Mouse (Mus musculus): ENCODE measurements around the gene Ppp2r5a. TPM values are rescaled to one million over a fixed set of nuclear protein-coding genes. Genes with fewer than 3 reads are reported as not detected.

Gene Ppp2r5a
- 19.4 and 21.9 TPM in 2 replicates for polyA plus RNA-seq (2014; fragmentation: Nextera tagmentation; extraction: Ambion mirVana)

GRCm38 (mm10) chr1:191403074-191403473 lies at the start of gene Ppp2r5a:
Gene Ppp2r5a (minus strand): TSS chr1:191403272.
- no peak within 1 kb of the TSS for H3K27ac ChIP-seq (ENCODE audit: low read depth, low read length)
- WGBS, result 68% methylated on average over 5 of the region's 5 CpGs

GRCm38 (mm10) chr1:191450614-191451013 lies 47.5 kb upstream of the Ppp2r5a start:
- WGBS, result 75% methylated on average over 5 of the region's 5 CpGs
- H3K9ac ChIP-seq (ENCODE audit: low read length), result no peak overlapping the region

More at GRCm38 (mm10) chr1:191403074-191403473, at the start of gene Ppp2r5a:
- no peak within 1 kb of the TSS for H3K9ac ChIP-seq (ENCODE audit: low read length)
- no peak within 1 kb of the TSS for H3K4me3 ChIP-seq (ENCODE audit: low read depth, low read length)
- H3K9me3 ChIP-seq (ENCODE audit: control insufficient read depth, low read length), result no peaks in the 10 kb centered on the region
- H3K4me1 ChIP-seq (replicated peaks; ENCODE audit: control insufficient read depth, insufficient read depth, low read length), result no peaks in the 10 kb centered on the region
- H3K36me3 ChIP-seq (ENCODE audit: control insufficient read depth, insufficient read depth, low read length), result no peaks in the 10 kb centered on the region
- ATAC-seq (replicated peaks; ENCODE audit: low FRiP score) (no peak), DNase-seq (ENCODE audit: low spot score) (no peak)
- no peaks in the 10 kb centered on the region for H3K27me3 ChIP-seq (ENCODE audit: control insufficient read depth, insufficient read depth, low read length)
- H3K4me2 ChIP-seq (ENCODE audit: low read depth, low read length, severe bottlenecking), result no peak within 1 kb of the TSS

DNA sequence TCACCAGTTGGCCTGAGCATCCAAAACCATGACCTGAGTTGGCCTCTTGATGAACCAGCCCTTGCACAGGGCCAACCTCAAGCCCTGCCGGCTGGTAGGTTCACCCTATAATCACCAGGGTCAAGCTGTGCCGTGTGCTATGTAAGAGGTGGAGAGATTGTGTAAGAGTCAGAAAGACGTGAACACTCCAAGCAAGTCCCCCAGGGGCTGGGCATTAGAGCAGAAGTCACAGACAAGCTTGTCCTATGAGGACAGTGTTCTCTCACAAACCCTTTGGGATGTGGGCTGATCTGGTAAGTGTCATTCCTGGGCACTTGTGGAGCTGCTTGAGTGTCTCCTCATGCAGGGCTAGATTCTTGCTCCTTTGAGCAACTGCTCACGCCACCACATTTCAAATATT lies 46.5 kb upstream of the Ppp2r5a start:
- Histone ChIP-seq H3K27ac (ENCODE audit: low read depth, low read length) (no peak overlapping the region), H3K4me2 (ENCODE audit: low read depth, low read length, severe bottlenecking) (no peak overlapping the region), H3K4me1 (replicated peaks; ENCODE audit: control insufficient read depth, insufficient read depth, low read length) (no peaks in the 10 kb centered on the region), H3K27me3 (ENCODE audit: control insufficient read depth, insufficient read depth, low read length) (no peaks in the 10 kb centered on the region), H3K9ac (ENCODE audit: low read length) (no peak overlapping the region), H3K4me3 (ENCODE audit: low read depth, low read length) (no peak overlapping the region), H3K9me3 (ENCODE audit: control insufficient read depth, low read length) (no peaks in the 10 kb centered on the region), H3K36me3 (ENCODE audit: control insufficient read depth, insufficient read depth, low read length) (no peaks in the 10 kb centered on the region)
- DNase-seq (ENCODE audit: low spot score) (no peak), ATAC-seq (replicated peaks; ENCODE audit: low FRiP score) (no peak)
- 83% methylated on average over 4 of the region's 4 CpGs for WGBS

More at GRCm38 (mm10) chr1:191450614-191451013, 47.5 kb upstream of the Ppp2r5a start:
- no peak overlapping the region for H3K4me3 ChIP-seq (ENCODE audit: low read depth, low read length)
- DNase-seq (ENCODE audit: low spot score) (no peak), ATAC-seq (replicated peaks; ENCODE audit: low FRiP score) (no peak)
- no peaks in the 10 kb centered on the region for H3K27me3 ChIP-seq (ENCODE audit: control insufficient read depth, insufficient read depth, low read length)
- no peaks in the 10 kb centered on the region for H3K36me3 ChIP-seq (ENCODE audit: control insufficient read depth, insufficient read depth, low read length)
- H3K4me1 ChIP-seq (replicated peaks; ENCODE audit: control insufficient read depth, insufficient read depth, low read length), result no peaks in the 10 kb centered on the region
- H3K27ac ChIP-seq (ENCODE audit: low read depth, low read length), result no peak overlapping the region
- H3K9me3 ChIP-seq (ENCODE audit: control insufficient read depth, low read length), result no peaks in the 10 kb centered on the region
- H3K4me2 ChIP-seq (ENCODE audit: low read depth, low read length, severe bottlenecking), result no peak overlapping the region

DNA sequence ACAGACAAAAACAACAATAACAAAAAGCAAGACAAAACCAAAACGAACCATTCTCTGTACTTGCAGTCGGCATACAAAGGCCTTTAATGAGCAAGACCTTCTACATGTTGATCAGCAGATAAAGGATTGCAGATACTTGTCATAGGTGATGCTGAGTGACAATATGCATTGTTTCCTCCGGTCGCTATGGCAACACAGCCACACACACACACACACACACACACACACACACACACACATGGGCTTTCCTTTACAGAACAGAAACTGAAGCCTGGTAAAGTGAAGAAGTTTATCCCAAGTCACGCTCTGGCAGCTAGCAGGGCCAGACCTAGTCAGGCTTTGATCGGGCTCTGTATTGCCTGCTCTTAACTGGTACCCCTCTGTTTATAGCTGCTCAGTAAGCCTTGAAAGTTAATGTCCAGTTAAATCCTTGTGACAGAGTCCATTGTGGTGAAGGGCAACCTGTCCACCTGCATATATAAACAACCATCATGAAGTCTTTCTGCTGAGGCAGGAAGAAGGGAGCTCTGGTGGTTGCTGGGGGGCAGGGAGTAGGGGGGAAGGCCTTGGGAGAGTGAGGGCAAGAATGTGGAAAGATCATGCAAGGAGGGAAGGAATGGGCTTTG lies 44.4 kb upstream of the Ppp2r5a start:
- Histone ChIP-seq H3K4me2 (ENCODE audit: low read depth, low read length, severe bottlenecking) (no peak overlapping the region), H3K4me3 (ENCODE audit: low read depth, low read length) (no peak overlapping the region), H3K9ac (ENCODE audit: low read length) (no peak overlapping the region), H3K9me3 (ENCODE audit: control insufficient read depth, low read length) (no peaks in the 10 kb centered on the region), H3K36me3 (ENCODE audit: control insufficient read depth, insufficient read depth, low read length) (no peaks in the 10 kb centered on the region), H3K27ac (ENCODE audit: low read depth, low read length) (no peak overlapping the region), H3K27me3 (ENCODE audit: control insufficient read depth, insufficient read depth, low read length) (no peaks in the 10 kb centered on the region), H3K4me1 (replicated peaks; ENCODE audit: control insufficient read depth, insufficient read depth, low read length) (no peaks in the 10 kb centered on the region)
- WGBS, result 78% methylated on average over 6 of the region's 6 CpGs
- DNase-seq (ENCODE audit: low spot score), result no peak
- no peak for ATAC-seq (replicated peaks; ENCODE audit: low FRiP score)

GRCm38 (mm10) chr1:191446307-191446706 lies 43.2 kb upstream of the Ppp2r5a start:
- Histone ChIP-seq H3K36me3 (ENCODE audit: control insufficient read depth, insufficient read depth, low read length) (no peaks in the 10 kb centered on the region), H3K27ac (ENCODE audit: low read depth, low read length) (no peak overlapping the region), H3K9ac (ENCODE audit: low read length) (no peak overlapping the region), H3K4me3 (ENCODE audit: low read depth, low read length) (no peak overlapping the region), H3K9me3 (ENCODE audit: control insufficient read depth, low read length) (no peaks in the 10 kb centered on the region), H3K4me2 (ENCODE audit: low read depth, low read length, severe bottlenecking) (no peak overlapping the region), H3K4me1 (replicated peaks; ENCODE audit: control insufficient read depth, insufficient read depth, low read length) (no peaks in the 10 kb centered on the region), H3K27me3 (ENCODE audit: control insufficient read depth, insufficient read depth, low read length) (no peaks in the 10 kb centered on the region)
- DNase-seq (ENCODE audit: low spot score) (no peak), ATAC-seq (replicated peaks; ENCODE audit: low FRiP score) (no peak)
- 82% methylated on average over 5 of the region's 5 CpGs for WGBS

- no peak overlapping the region for H3K27ac ChIP-seq (ENCODE audit: low read depth, low read length)
- no peak overlapping the region for H3K4me3 ChIP-seq (ENCODE audit: low read depth, low read length)
- DNase-seq (ENCODE audit: low spot score) (no peak), ATAC-seq (replicated peaks; ENCODE audit: low FRiP score) (no peak)
- H3K9ac ChIP-seq (ENCODE audit: low read length), result no peak overlapping the region
- no peak overlapping the region for H3K4me2 ChIP-seq (ENCODE audit: low read depth, low read length, severe bottlenecking)
- H3K27me3 ChIP-seq (ENCODE audit: control insufficient read depth, insufficient read depth, low read length), result no peaks in the 10 kb centered on the region
- WGBS, result 78% methylated on average over 9 of the region's 9 CpGs
- no peaks in the 10 kb centered on the region for H3K9me3 ChIP-seq (ENCODE audit: control insufficient read depth, low read length)
- no peaks in the 10 kb centered on the region for H3K36me3 ChIP-seq (ENCODE audit: control insufficient read depth, insufficient read depth, low read length)
- H3K4me1 ChIP-seq (replicated peaks; ENCODE audit: control insufficient read depth, insufficient read depth, low read length), result no peaks in the 10 kb centered on the region
Measured at GRCm38 (mm10) chr1:191445831-191446258, 42.8 kb upstream of the Ppp2r5a start.

DNA sequence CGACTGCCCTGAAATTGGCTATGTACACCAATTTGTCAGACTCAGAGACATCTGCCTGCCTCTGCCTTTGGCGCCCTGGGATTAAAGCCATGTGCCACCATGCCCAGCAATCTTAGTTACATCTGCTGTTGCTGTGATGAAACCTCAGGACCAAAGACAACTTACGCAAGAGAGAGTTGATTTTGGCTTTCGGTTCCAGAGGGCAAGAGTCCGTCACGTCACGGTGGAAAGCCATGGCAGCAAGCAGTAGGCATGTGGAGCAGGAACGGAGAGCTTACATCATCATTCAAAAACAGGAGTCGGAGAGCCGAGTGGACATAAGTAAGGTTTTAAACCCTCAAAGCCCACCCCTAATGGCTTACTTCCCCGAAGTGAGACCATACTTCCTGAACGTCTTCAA lies 42.3 kb upstream of the Ppp2r5a start:
- Histone ChIP-seq H3K27ac (ENCODE audit: low read depth, low read length) (no peak overlapping the region), H3K36me3 (ENCODE audit: control insufficient read depth, insufficient read depth, low read length) (no peaks in the 10 kb centered on the region), H3K4me3 (ENCODE audit: low read depth, low read length) (no peak overlapping the region), H3K4me2 (ENCODE audit: low read depth, low read length, severe bottlenecking) (no peak overlapping the region), H3K4me1 (replicated peaks; ENCODE audit: control insufficient read depth, insufficient read depth, low read length) (no peaks in the 10 kb centered on the region), H3K27me3 (ENCODE audit: control insufficient read depth, insufficient read depth, low read length) (no peaks in the 10 kb centered on the region), H3K9ac (ENCODE audit: low read length) (no peak overlapping the region), H3K9me3 (ENCODE audit: control insufficient read depth, low read length) (no peaks in the 10 kb centered on the region)
- no peak for ATAC-seq (replicated peaks; ENCODE audit: low FRiP score)
- WGBS, result 88% methylated on average over 12 of the region's 12 CpGs
- DNase-seq (ENCODE audit: low spot score), result no peak

DNA sequence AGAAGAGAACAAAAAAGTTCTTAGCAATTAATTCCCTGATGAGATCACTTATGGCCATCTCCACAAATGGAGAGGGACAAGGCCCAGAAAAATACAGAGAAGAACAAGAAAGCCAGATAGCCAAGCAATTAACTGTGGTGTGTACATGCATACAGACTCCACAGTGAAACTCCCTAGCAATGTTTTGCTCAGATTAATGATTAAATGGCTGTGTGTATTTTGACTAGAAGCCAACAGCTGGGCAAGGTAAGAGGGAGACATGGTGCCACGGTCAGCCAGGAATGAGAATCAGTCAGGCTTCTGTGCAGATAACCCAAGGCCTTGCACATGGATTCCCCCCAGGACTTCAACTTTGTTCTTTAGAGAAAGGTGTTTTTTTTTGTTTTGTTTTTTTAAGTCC lies 41.4 kb upstream of the Ppp2r5a start:
- WGBS, result 75% methylated on average over 1 of the region's 1 CpGs

DNA sequence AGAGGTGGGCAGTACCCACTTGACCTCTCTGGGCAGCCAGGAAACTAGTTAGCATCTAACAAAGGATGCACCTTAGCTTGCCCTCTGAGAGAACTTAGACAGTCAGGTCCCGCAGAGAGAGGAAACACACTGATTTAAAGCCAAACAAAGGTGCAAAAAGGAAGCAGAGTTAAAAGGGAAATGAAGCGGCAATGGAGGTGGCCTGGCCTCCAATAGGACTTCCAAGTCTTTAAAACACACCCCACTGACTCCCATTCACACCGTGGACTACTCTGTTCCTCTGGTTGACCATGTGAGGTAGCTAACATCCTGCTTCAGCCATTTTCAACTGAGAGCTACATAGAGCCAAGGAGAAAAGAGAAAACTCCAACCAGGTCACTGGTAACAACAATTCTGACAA lies 35.9 kb upstream of the Ppp2r5a start:
- H3K36me3 ChIP-seq (ENCODE audit: control insufficient read depth, insufficient read depth, low read length), result no peaks in the 10 kb centered on the region
- H3K4me1 ChIP-seq (replicated peaks; ENCODE audit: control insufficient read depth, insufficient read depth, low read length), result no peaks in the 10 kb centered on the region
- no peaks in the 10 kb centered on the region for H3K27me3 ChIP-seq (ENCODE audit: control insufficient read depth, insufficient read depth, low read length)
- no peak overlapping the region for H3K4me3 ChIP-seq (ENCODE audit: low read depth, low read length)
- no peaks in the 10 kb centered on the region for H3K9me3 ChIP-seq (ENCODE audit: control insufficient read depth, low read length)
- ATAC-seq (replicated peaks; ENCODE audit: low FRiP score) (no peak), DNase-seq (ENCODE audit: low spot score) (no peak)
- H3K27ac ChIP-seq (ENCODE audit: low read depth, low read length), result no peak overlapping the region
- no peak overlapping the region for H3K4me2 ChIP-seq (ENCODE audit: low read depth, low read length, severe bottlenecking)
- no peak overlapping the region for H3K9ac ChIP-seq (ENCODE audit: low read length)
- WGBS, result 66% methylated on average over 3 of the region's 3 CpGs

More for the DNA sequence above, 41.4 kb upstream of the Ppp2r5a start:
- Histone ChIP-seq H3K27me3 (ENCODE audit: control insufficient read depth, insufficient read depth, low read length) (no peaks in the 10 kb centered on the region), H3K27ac (ENCODE audit: low read depth, low read length) (no peak overlapping the region), H3K4me2 (ENCODE audit: low read depth, low read length, severe bottlenecking) (no peak overlapping the region), H3K4me1 (replicated peaks; ENCODE audit: control insufficient read depth, insufficient read depth, low read length) (no peaks in the 10 kb centered on the region), H3K4me3 (ENCODE audit: low read depth, low read length) (no peak overlapping the region), H3K36me3 (ENCODE audit: control insufficient read depth, insufficient read depth, low read length) (no peaks in the 10 kb centered on the region), H3K9ac (ENCODE audit: low read length) (no peak overlapping the region), H3K9me3 (ENCODE audit: control insufficient read depth, low read length) (no peaks in the 10 kb centered on the region)
- no peak for ATAC-seq (replicated peaks; ENCODE audit: low FRiP score)
- DNase-seq (ENCODE audit: low spot score), result no peak

All from forebrain, embryonic 11.5 days (tissue).